Mouse (Mus musculus): Measurements from ENCODE around the gene Dmwd.
A peak's percentile ranks its signal among the peaks of the same experiment; 100 is the strongest.
"Not testable (repeated sequence)": the region's sequence is repeated elsewhere in the genome, so short reads cannot be mapped to it uniquely, and the experiment has no call there.

The Dmwd gene

DNA sequence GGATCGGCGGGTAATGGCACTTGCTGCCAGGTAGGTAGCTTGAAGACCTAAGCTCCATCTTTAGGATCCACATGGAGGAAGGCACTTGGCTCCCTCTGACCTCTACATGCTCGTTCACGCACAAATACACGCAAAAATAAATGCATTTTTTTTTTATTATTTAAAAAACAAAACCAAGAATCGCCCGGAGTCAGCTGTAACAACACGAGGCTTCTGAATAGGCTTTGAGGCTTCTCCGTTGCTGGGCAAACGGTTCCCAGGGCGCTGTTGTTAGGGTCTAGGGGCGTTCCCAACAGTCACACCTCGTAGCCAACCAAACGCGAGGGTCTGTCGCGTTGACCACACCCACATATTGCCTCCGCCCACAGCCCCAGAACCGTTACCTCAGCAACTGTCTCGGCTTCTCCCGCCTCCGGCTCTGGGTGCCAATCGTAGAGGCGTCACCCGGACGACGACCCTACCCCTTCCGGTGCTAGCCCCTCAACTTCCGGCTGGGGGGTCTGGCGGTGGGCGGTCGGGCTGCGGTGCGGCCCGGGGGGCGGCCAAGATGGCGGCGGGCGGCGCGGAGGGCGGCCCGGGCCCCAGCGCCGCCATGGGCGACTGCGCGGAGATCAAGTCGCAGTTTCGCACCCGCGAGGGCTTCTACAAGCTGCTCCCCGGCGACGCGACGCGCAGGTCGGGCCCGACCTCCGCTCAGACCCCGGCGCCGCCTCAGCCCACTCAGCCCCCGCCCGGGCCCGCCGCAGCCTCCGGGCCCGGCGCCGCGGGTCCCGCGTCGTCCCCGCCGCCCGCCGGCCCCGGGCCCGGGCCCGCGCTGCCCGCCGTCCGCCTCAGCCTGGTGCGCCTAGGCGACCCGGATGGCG lies at the start of gene Dmwd:
TSS of gene Dmwd (plus strand) at position 505 of the 863 bp plus-strand sequence.
- peak; percentile 96 for DNase-seq (ENCODE audit: low read depth)

DNA sequence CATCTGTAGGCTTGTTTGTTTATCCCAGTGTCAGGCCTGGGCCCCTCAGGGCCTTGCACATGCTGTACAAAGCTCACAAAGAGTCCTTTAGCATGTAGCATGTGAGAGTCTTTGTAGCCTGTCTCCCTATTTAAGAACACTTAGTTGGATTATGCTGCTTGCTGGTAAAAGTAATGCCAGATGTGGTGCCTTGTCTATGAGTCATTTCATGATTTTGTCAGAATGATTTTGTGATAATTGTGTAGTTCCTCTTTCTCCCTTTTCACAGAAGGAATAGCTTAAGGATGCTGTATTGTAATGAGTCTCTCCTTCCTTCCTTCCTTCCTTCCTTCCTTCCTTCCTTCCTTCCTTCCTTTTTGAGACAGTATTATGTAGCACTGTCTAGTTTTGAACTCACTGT lies 48.0 kb upstream of the Dmwd start:
- no peak for DNase-seq (ENCODE audit: low read depth)

DNA sequence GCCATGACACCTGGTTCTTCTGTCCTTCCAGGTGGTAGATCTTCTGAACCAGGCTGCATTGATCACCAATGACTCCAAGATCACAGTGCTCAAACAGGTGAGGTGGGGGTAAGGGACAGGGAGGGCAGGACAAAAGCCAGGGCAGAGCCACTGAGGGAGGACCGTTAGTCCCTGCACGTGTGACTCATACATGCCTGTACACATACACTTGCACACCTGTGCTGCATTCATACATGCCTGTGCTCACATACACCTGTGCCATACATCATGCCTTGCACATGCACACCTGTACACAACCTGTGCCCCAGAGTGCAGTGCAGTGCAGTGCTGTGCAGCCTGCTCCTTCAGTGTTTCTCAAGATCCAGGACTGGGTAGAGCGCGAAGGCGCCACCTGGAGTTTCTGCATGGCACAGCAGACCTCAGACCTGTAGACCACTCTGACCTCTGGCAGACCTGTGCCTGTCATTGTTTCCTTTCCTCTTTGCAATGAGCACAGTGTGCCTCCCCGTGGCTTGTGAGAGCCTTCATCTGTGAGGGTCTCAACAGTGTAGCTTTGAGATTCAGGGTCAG lies 46.9 kb upstream of the Dmwd start:
- DNase-seq (ENCODE audit: low read depth), result no peak

DNA sequence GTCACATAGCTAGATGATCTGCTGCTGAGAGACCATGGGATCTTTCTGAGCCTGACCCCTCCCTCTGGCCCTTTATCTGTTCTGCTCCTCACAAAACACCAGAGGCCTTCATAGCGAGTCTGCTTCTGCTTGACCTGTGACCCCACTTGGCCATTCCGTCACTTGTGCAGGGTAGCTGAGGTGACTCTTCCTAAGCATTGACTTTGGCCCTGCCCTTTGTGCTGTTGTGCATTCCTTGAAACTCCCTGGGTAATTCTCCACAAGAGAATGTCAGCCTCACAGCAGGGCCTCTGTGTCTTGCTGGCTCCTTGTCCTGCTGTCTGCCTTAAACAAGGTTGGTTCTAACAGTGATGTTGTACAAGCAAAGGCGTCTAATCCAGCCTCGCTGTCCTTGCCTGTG lies 44.4 kb upstream of the Dmwd start:
- DNase-seq (ENCODE audit: low read depth), result no peak

DNA sequence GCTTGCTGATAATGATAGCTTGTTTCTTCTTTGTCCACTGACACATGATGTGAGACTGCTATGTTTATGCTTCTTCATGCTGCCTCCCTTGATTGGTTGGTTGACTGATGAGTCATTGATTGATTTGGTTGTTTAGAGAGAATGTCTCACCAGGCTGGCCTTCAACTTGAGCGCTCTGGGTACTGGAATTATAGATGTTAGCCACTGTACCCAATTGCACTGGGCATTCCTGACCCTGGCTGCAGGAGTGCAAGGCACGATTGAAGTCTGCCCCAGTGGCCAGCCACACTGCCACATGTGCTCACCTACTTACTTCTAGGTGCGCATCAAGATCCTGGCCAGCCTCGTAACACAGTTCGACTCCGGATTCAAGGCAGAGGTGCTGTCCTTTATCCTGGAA lies 31.4 kb upstream of the Dmwd start:
- no peak for DNase-seq (ENCODE audit: low read depth)

DNA sequence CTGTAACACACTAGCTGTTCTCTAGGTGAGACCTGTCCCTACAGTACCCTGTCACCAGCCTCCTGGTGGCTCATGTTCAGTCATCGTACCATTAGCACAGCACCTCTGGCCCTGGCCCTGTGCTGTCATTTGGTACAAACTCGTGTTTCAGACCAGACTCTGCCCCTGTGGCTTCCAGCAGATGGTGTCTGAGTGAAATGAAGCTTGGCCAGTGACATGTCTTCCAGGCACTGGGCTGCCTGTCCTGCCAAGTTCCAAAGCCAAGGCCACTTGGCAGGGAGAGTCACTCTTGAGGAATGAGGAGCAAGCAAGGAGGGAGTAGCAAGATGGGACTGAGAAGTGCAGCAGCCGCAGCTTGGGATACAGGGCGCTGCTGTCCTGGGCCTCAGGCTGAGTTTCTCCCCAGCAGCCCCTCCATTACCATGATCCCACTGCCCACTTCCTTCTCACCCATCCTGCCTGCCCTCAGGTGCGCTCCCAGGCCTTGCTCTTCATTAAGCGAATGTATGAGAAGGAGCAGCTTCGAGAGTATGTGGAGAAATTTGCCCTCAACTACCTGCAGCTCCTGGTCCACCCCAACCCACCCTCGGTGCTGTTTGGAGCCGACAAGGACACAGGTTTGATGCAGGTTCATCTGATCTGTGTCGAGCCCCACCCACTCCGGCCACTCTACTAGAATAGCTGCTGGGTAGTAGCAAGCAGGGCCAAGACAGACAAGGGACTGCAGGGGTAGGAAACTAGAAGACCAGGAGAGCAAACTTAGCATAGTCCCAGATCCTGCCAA lies 29.5 kb upstream of the Dmwd start:
- DNase-seq (ENCODE audit: low read depth), result no peak

DNA sequence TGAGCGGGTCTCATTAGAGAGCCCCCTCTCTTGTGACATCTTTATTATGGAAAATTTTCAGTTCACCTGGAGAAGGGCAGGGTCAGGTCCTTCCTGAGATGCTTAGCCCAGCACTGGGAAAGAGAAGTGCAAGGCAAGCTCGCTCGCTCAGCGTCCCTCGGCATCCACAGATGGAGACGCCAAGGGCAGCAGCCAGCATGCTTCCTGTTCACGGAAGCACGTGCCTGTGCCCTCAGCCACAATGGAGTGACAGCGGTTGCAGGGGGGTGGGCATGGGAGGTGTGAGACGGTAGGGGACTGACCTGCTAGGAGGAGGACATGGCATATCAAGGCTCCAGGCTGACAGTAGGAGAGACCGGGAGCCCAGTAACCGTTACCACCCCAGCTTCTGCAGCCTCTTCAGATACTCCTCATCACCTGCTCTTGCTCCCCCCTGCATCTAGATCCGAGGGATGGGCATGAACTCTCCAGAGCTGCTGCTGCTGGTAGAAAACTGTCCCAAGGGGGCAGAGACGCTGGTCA lies 28.0 kb upstream of the Dmwd start:
- DNase-seq (ENCODE audit: low read depth), result no peak

DNA sequence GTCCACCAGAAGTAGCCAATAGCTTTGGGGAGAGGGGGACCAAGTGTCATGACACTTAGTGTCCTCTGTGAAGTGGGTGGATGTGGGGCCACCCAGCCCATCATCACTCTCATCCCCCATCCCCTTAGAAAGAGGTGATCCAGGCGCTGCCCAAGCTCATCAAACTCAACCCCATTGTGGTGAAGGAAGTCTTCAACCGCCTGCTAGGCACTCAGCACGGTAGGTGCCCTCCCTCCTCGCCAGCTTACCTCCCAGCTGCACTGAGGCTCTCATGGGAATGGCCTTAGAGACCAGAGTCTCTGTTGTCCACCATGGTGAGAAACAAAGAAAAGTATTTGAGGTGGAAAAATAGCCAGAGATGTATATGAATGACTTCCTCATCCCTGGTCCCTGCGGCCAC lies 26.8 kb upstream of the Dmwd start:
- DNase-seq (ENCODE audit: low read depth), result no peak

DNA sequence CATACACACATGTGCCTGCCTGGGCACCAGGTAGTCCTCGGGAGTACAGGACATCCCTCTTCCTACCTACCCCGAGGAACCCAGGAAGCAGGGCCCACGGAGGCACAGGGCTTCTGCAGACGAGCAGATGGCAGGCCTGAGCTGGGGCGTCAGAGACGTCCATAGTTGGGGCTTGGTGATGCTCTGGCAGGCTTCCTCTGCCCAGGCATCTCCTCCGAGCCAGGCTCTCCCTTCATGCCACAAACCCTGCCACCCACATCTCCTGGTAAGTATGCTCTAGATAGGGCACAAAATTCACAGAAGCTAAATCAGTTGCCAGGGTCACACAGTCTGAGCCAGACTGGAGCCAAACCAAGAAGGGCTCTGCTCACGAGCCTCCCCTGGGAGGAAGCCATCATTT lies 25.9 kb upstream of the Dmwd start:
- no peak for DNase-seq (ENCODE audit: low read depth)

DNA sequence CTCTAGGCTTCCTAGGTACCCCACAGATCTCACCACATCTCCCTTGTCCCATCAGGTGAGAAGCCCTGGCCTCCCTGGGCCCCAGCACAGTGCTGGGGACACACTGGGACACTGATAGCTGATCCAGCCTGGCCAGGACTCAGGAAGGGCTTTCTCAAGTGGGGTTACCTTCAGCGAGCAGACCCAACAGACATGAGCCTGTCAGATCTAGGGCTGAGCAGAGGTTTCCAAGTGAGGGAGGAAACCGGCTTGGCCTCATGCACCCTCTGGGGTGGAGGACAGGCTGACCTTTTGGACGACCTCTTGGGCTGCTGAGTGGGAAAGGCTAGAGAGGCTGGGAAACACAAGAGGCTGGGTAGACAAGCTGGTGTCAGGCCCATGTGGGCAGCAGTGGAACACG lies 24.9 kb upstream of the Dmwd start:
- no peak for DNase-seq (ENCODE audit: low read depth)

DNA sequence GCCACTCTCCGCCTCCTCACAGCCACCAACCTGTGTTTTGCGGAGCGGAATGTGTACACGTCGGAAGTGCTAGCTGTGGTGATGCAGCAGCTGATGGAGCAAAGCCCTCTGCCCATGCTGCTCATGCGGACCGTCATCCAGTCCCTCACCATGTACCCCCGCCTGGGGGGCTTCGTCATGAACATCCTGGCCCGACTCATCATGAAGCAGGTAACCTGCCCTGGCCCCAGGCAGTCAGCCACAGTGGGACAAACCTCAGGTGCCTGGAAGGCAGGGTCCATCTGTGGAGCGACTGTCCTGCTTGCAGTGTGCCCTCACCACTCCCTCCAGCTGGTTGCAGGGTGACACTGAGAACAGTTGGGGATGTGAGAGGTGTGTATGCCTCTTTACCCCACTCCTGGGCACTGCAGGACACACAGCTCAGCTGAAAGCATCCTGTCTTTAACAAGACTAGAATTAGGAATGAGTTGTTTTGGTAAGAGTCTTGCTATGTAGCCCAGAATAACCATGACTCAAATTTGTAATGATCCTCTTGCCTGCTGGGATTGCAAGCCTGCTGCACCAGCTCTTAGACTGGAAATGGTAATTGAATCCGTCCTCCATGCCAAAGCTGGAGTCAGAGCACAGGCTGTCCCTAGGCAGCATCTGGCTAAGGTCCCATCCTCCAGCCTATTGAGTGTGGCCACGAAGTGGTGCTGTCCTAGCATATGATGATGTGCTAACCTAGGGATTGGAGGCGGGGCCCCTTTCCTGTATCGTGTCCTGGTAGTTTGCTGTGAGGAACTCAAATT lies 23.5 kb upstream of the Dmwd start:
- no peak for DNase-seq (ENCODE audit: low read depth)

DNA sequence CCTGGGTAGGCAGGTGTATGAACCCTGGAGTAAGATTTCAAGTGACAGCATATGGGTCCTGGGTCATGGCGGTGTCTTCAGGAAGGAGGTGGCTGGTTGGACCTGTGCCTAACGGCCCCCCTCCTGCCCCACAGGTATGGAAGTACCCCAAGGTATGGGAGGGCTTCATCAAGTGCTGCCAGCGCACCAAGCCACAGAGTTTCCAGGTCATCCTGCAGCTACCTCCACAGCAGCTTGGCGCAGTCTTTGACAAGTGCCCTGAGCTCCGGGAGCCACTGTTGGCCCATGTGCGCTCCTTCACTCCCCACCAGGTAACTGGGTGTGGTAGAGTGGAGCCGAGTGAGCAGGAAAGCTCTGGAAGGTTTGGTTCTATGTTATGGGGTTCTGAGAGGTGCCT lies 22.9 kb upstream of the Dmwd start:
- no peak for DNase-seq (ENCODE audit: low read depth)

DNA sequence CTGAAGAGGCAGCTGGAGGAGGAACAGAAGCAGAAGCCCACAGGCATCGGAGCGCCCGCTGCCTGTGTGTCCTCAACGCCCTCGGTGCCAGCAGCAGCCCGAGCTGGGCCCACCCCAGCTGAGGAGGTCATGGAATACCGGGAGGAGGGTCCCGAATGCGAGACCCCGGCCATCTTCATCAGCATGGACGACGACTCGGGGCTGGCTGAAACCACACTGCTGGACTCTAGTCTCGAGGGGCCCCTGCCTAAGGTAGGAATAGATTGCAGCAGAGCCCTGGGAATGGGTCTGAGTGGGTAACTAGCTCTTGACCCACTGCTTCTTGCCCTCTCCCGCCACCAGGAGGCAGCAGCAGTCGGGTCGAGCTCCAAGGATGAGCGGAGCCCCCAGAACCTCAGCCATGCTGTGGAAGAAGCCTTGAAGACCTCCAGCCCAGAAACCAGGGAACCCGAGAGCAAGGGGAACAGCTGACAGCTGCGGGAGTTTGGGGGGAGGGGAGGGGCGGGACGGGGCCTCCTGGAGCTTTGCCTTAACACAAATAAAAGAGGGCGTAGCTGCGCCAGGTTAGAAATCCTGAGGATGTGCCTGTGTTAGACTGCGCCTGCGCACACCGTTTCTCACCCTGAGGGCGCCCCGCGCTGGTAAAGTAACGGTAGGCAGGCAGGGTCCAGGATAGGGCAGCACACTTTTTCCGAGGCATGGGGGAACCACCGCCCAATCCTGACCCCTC lies 21.8 kb upstream of the Dmwd start, which contains the start of gene Rsph6a:
TSS of gene Rsph6a (plus strand) at position 644 of the 730 bp plus-strand sequence.
- DNase-seq (ENCODE audit: low read depth), result no peak

DNA sequence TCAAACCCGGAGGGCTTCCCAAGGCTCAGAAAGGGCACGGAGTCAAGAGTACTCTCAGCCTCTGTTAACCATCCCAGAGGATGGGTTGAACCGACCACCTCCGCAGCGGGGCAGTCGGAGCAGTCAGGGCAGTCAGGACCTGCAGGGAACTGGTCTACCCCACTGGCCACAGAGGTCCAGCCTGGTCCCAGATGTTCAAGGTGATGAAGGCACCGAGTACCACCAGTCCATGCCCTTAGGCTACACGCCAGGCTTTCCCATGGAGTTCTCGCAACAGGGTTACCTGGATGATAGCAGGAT lies 21.3 kb upstream of the Dmwd start:
- no peak for DNase-seq (ENCODE audit: low read depth)

DNA sequence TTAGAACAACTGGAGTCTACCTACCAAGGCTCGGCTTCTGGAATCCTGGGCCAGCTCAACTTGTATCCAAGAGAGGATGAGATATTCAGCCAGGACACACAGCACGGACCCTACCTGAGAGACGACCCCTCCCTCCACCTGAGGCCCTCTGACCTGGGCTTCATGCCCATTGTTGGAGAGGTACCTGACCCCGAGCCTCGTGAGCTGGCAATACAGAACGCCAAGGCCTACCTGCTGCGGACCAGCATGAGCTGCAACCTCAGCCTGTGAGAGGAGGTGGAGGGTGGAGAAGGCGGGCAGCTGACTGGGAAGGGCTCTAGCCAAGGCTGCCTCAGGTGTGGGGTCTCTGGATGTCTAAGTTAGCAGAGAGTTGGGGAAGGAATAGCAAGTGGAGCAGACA lies 20.9 kb upstream of the Dmwd start:
- no peak for DNase-seq (ENCODE audit: low read depth)

DNA sequence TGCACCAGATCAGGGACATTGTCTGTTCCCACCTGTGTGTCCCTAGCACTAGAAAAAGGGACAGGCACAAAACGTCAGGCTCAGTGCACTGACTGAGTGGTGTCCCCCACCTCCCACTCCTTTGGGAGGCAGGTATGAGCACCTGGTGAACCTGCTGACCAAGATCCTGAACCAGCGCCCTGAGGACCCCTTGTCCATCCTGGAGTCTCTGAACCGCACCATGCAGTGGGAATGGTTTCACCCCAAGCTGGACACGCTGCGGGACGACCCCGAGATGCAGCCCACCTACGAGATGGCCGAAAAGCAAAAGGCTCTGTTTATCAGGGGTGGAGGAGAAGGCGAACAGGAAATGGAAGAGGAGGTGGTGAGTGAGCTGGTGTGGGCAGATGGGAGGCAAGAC lies 18.6 kb upstream of the Dmwd start:
- DNase-seq (ENCODE audit: low read depth), result no peak

DNA sequence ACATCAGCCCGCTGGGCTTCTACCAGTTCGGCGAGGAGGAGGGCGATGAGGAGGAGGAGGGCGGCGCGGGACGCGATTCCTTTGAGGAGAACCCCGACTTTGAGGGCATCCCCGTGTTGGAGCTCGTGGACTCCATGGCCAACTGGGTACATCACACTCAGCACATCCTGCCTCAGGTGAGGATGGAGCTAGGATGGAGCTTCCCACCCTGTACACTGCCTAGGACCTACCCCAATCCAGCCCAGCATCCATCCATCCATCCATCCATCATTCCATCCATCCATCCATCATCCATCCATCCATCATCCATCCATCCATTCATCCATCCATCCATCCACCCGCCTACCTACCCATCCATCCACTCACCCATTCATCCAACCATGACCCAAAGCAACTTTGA lies 10.1 kb upstream of the Dmwd start:
- no peak for DNase-seq (ENCODE audit: low read depth)

DNA sequence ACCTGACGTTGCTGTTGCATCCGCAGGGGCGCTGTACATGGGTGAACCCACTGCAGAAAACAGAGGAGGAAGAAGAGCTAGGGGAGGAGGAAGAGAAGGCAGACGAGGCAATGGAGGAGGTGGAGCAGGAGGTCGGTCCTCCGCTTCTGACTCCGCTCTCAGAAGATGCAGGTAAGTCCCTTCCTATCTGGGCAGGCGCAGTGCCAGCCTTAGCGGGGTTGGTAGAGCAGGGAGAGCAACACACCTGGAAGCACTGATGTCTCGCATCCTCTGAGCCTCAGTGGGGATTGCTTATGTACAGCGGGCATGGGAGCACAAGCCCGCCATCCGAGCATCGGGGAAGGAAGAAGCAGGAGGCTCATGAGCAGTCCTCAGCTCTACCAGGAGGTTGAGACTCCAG lies 9.0 kb upstream of the Dmwd start:
- DNase-seq (ENCODE audit: low read depth), result no peak

DNA sequence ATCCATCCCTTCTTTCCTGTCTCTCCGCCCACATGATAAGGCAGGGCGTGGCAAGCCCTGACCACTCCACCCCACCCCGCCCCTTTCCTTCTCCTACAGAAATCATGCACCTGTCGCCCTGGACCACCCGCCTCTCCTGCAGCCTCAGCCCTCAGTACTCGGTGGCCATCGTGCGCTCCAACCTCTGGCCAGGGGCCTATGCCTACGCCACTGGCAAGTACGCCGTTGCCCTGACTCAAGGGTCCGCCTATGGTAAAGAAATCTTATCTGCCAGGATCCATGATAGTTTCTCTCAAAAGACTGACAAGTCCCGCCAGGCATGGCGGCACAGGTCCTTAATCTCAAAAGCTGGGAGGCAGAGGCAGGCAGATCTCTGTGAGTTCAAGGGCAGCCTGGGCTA lies 8.1 kb upstream of the Dmwd start:
- DNase-seq (ENCODE audit: low read depth), result no peak

DNA sequence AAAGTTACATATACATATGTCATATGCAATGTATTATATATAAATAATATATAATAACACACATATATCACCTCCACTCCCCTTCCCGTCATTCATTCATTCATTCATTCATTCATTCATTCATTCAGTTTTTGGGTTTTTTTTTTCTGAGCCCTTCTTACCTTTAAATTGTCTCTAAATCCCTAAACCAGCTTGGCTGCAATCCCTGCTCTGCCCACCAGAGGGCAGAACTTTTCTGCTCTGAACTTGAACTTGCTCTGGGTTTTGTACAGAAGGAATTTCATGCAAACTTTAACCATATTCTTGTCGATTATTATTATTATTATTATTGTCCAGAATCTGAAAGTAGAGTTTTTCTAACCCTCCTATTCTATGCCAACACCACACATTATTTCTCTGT lies 7.3 kb upstream of the Dmwd start:
- peak; percentile 60 for DNase-seq (ENCODE audit: low read depth)

DNA sequence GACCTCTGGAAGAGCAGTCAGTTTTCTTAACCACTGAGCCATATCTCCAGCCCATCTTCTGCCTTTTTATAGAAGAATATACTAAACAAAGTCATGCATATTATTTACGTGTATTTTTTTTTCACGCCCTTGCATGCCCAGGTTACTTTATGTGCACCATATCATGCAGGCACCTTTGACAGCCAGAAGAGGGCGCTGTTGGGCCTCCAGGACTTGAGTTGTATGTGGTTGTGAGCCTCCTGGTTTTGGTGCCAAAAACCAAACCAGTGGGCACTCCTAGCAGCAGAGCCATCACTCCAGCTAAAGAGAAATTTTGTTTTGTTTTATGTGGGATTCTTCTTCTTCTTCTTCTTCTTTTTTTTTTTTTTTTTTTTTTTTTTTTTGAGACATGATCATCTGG lies 6.5 kb upstream of the Dmwd start:
- no peak for DNase-seq (ENCODE audit: low read depth)

DNA sequence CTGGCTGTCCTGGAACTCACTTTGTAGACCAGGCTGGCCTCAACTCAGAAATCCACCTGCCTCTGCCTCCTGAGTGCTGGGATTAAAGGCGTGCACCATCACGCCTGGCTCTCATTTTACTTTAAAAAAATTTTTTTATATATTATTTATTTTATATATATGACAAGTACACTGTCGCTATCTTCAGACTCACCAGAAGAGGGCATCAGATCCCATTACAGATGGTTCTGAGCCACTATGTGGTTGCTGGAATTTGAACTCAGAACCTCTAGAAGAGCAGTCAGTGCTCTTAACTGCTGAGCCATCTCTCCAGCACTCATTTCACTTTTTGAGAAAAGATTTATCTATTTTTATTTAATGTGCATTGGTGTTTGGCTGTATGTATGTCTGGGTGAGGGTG lies 5.0 kb upstream of the Dmwd start:
- not testable (repeated sequence) for DNase-seq (ENCODE audit: low read depth)
